Mouse (Mus musculus): ENCODE data around the gene Rps6kc1. TPM values are rescaled to one million over a fixed set of nuclear protein-coding genes. Genes with fewer than 3 reads are reported as not detected.

The Rps6kc1 gene
- polyA plus RNA-seq, 1 experiment from 2014 or later, result 4.9 TPM

DNA sequence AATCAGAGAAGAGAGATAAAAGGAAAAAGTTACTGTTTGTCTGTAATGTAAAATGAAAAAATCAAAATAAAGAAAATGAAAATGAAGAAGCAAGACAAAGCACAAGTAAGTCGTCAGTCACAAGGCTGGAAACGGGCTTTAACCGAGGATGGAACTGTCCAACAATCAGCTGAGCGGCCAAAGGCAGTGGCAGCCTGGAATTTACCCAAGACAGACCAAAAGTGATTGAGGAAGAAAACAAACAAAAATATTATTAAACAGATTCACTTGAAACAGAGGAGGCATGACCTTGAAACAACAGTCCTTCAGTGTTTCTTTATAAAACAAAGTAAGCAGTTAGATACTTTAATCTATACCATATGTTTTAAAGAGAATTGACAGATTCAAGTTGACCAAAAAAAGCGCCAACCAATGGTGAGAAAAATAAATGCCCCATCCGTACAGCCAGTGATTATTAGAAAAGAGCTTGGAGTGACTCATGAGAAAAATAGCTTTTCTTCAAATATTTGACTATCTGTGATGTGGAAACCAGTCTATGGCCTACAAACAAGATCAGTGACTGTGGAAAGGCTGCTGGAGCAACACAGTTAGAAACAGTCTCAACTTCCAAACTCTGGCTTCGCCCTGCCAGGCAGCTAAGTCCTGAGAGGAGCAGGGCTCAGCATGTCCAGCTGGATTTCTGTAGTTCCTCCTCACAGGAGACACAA is 77.2 kb downstream of the Rps6kc1 start:
- H3K4me2 ChIP-seq (ENCODE audit: low read depth, low read length), result no peak overlapping the region
- no peak for ATAC-seq (ENCODE audit: low read depth)
- no peaks in the 10 kb centered on the region for H3K9me3 ChIP-seq (replicated peaks; ENCODE audit: control insufficient read depth, low read length)
- H3K4me3 ChIP-seq (ENCODE audit: low read depth, low read length), result no peak overlapping the region
- H3K4me1 ChIP-seq (ENCODE audit: control insufficient read depth, low read depth, low read length), result peaks cover 3% of the 10 kb centered on the region; the same call in 1 of the 2 replicates
- WGBS (ENCODE audit: insufficient replicate concordance), result 70% methylated on average over 7 of the region's 7 CpGs
- H3K27me3 ChIP-seq (ENCODE audit: control insufficient read depth, insufficient read depth, low read depth, low read length), result no peaks in the 10 kb centered on the region
- H3K9ac ChIP-seq (ENCODE audit: low read depth, low read length), result no peak overlapping the region
- H3K36me3 ChIP-seq (ENCODE audit: control insufficient read depth, insufficient read depth), result no peaks in the 10 kb centered on the region
- peak overlapping the region; percentile 37; the same call in 1 of the 2 replicates for H3K27ac ChIP-seq (ENCODE audit: low read length)

DNA sequence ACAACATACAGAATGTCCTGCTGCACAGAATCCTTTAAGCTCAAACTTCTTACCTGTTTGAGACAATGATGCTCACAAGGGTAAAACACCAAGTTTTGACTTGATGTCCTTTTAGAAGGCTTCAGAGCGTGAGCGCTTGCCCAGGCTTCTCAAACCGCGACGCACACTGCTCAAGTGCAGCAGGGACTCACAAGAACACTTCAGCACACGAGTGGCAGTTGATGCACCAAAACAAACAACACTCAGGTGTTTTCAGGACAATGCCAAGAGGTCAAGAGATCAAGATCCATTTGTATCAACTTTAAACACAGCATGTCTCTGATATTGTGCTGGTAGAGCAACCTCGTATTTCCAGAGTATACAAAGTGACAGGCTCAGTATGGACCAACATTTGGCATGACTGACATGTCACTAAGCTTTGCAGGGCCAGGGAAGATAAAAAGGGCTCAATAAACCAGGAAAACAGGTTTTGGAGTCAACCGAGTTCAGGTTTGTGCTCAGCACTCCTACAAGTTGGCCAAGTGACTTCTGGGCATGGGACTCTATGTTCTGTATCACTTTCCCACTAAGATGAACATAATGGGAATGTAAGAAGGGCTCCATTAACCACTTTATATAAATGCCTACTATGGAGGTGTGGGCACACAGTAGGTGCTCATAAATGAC is 78.5 kb downstream of the Rps6kc1 start:
- Histone ChIP-seq H3K36me3 (ENCODE audit: control insufficient read depth, insufficient read depth) (no peaks in the 10 kb centered on the region), H3K4me1 (ENCODE audit: control insufficient read depth, low read depth, low read length) (peaks cover 3% of the 10 kb centered on the region; the same call in 1 of the 2 replicates), H3K4me2 (ENCODE audit: low read depth, low read length) (no peak overlapping the region), H3K27ac (ENCODE audit: low read length) (no peak overlapping the region; the same call in 1 of the 2 replicates), H3K4me3 (ENCODE audit: low read depth, low read length) (no peak overlapping the region), H3K9ac (ENCODE audit: low read depth, low read length) (no peak overlapping the region), H3K9me3 (replicated peaks; ENCODE audit: control insufficient read depth, low read length) (no peaks in the 10 kb centered on the region), H3K27me3 (ENCODE audit: control insufficient read depth, insufficient read depth, low read depth, low read length) (no peaks in the 10 kb centered on the region)
- 79% methylated on average over 8 of the region's 8 CpGs for WGBS (ENCODE audit: insufficient replicate concordance)
- no peak for ATAC-seq (ENCODE audit: low read depth)

DNA sequence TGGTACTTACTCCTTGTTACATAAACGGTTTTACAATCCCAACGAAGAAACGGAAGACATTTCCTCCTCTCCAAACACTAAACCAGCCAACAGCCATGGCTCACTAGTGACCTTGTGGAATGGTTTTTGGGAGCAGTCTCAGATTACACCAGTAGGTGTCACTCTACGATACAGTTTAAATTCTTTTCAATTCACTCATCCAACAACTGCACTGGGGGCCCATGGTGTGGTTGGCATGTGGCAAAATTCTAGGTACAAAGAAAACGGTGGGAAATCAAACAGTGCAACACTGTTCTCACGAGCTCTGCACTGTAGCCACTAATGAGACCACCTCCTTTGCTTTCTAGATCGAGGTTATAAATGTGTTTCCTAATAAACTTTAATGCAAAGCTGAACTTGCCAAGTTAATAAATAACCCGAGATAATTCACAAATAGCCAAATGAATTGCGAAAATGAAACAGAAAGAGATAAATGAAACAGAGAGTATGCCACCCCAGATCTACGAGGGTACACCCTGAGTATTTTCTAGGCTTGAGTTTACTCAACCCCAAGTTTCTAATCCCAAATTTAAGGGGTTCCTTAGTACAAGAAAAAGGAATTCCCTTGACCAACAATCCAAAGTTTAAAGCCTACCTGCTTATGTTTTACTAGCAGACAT is 79.6 kb downstream of the Rps6kc1 start:
- H3K4me2 ChIP-seq (ENCODE audit: low read depth, low read length), result no peak overlapping the region
- WGBS (ENCODE audit: insufficient replicate concordance), result 36% methylated on average over 10 of the region's 10 CpGs
- H3K4me3 ChIP-seq (ENCODE audit: low read depth, low read length), result no peak overlapping the region
- no peaks in the 10 kb centered on the region for H3K27me3 ChIP-seq (ENCODE audit: control insufficient read depth, insufficient read depth, low read depth, low read length)
- H3K9ac ChIP-seq (ENCODE audit: low read depth, low read length), result no peak overlapping the region
- 0 out of 2 replicates have a peak, but pooled peaks have one; percentile 17 for ATAC-seq (ENCODE audit: low read depth)
- H3K27ac ChIP-seq (ENCODE audit: low read length), result no peak overlapping the region
- peaks cover 3% of the 10 kb centered on the region; the same call in 1 of the 2 replicates for H3K4me1 ChIP-seq (ENCODE audit: control insufficient read depth, low read depth, low read length)
- no peaks in the 10 kb centered on the region for H3K9me3 ChIP-seq (replicated peaks; ENCODE audit: control insufficient read depth, low read length)
- H3K36me3 ChIP-seq (ENCODE audit: control insufficient read depth, insufficient read depth), result no peaks in the 10 kb centered on the region

DNA sequence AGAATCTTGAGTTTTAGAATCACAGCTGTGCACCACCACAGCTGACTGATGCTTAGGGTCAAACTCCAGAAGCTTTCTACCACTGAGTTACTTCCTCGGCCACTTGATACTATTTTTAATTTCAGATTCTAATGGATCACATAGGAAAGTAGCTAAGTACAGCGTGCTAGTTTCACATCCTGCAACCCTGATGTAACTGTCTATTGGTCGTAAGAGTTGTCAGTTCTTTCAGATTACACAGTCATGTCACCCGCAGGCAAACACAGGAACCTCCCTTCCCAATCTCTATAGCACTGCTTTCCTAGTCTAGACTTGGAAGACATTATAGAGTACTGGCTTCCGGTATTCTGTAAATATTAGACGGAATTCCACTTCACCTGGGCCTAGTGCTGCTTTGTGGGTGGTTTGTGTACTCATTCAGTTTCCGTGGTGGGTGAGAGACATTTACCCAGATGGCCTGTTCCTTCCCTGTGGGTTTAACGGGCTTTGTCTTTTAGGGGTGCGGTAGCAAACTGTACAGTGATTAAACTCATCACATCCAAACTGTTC is 85.0 kb downstream of the Rps6kc1 start:
- WGBS (ENCODE audit: insufficient replicate concordance), result 70% methylated on average over 9 of the region's 9 CpGs
- H3K4me1 ChIP-seq (ENCODE audit: control insufficient read depth, low read depth, low read length), result no peaks in the 10 kb centered on the region
- H3K9me3 ChIP-seq (replicated peaks; ENCODE audit: control insufficient read depth, low read length), result no peaks in the 10 kb centered on the region
- no peak overlapping the region for H3K4me3 ChIP-seq (ENCODE audit: low read depth, low read length)
- no peaks in the 10 kb centered on the region for H3K27me3 ChIP-seq (ENCODE audit: control insufficient read depth, insufficient read depth, low read depth, low read length)
- H3K36me3 ChIP-seq (ENCODE audit: control insufficient read depth, insufficient read depth), result no peaks in the 10 kb centered on the region
- H3K27ac ChIP-seq (ENCODE audit: low read length), result no peak overlapping the region
- no peak overlapping the region for H3K4me2 ChIP-seq (ENCODE audit: low read depth, low read length)
- H3K9ac ChIP-seq (ENCODE audit: low read depth, low read length), result no peak overlapping the region
- ATAC-seq (ENCODE audit: low read depth), result no peak

DNA sequence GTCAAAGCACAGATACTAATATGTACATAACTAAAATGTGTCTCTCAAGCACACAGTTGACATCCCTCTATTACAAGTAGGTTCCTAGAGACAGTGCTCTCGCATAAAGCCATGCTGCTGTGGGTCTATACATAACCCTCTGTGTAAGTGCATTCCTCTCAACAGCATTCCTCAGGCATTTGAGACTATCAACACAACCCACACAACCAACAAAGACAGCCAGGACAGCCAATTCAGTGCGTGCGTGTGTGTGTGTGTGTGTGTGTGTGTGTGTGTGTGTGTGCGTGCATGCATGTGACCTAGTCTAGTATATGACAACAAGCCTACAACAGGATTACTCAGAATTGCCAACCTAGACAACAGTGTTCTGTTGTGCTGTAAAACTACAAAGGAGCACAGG is 87.8 kb downstream of the Rps6kc1 start:
- Histone ChIP-seq H3K27ac (ENCODE audit: low read length) (no peak overlapping the region), H3K9me3 (replicated peaks; ENCODE audit: control insufficient read depth, low read length) (no peaks in the 10 kb centered on the region), H3K4me3 (ENCODE audit: low read depth, low read length) (no peak overlapping the region), H3K36me3 (ENCODE audit: control insufficient read depth, insufficient read depth) (no peaks in the 10 kb centered on the region), H3K27me3 (ENCODE audit: control insufficient read depth, insufficient read depth, low read depth, low read length) (no peaks in the 10 kb centered on the region), H3K9ac (ENCODE audit: low read depth, low read length) (no peak overlapping the region), H3K4me1 (ENCODE audit: control insufficient read depth, low read depth, low read length) (0 out of 2 replicates have a peak, but pooled peaks cover 2% of the 10 kb centered on the region), H3K4me2 (ENCODE audit: low read depth, low read length) (no peak overlapping the region)
- WGBS (ENCODE audit: insufficient replicate concordance), result 86% methylated on average over 4 of the region's 4 CpGs
- ATAC-seq (ENCODE audit: low read depth), result no peak

DNA sequence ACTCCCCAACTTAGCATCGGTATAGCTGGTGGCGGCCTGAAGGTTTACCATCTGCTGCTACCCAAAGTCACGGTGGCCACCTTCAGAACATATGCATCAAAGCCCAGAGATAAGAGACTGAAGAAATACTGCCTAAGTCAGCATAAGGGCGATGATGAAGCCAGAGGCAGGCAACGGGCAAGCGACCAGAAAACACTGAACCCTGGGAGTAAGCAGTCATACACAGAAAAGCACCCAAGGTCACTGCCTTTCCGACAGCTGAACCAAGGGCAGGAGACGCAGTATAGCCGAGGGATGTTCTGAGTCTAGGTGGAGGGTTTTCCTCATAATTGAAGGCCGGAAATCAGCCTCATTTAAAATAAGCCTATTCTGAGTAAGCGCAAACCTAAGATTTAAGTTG is 95.4 kb downstream of the Rps6kc1 start:
- H3K36me3 ChIP-seq (ENCODE audit: control insufficient read depth, insufficient read depth), result no peaks in the 10 kb centered on the region
- no peak overlapping the region for H3K4me2 ChIP-seq (ENCODE audit: low read depth, low read length)
- peaks cover 5% of the 10 kb centered on the region; the same call in 1 of the 2 replicates for H3K4me1 ChIP-seq (ENCODE audit: control insufficient read depth, low read depth, low read length)
- H3K27me3 ChIP-seq (ENCODE audit: control insufficient read depth, insufficient read depth, low read depth, low read length), result no peaks in the 10 kb centered on the region
- H3K9ac ChIP-seq (ENCODE audit: low read depth, low read length), result no peak overlapping the region
- WGBS (ENCODE audit: insufficient replicate concordance), result 71% methylated on average over 11 of the region's 11 CpGs
- ATAC-seq (ENCODE audit: low read depth), result no peak
- H3K4me3 ChIP-seq (ENCODE audit: low read depth, low read length), result no peak overlapping the region
- no peak overlapping the region for H3K27ac ChIP-seq (ENCODE audit: low read length)
- H3K9me3 ChIP-seq (replicated peaks; ENCODE audit: control insufficient read depth, low read length), result no peaks in the 10 kb centered on the region

DNA sequence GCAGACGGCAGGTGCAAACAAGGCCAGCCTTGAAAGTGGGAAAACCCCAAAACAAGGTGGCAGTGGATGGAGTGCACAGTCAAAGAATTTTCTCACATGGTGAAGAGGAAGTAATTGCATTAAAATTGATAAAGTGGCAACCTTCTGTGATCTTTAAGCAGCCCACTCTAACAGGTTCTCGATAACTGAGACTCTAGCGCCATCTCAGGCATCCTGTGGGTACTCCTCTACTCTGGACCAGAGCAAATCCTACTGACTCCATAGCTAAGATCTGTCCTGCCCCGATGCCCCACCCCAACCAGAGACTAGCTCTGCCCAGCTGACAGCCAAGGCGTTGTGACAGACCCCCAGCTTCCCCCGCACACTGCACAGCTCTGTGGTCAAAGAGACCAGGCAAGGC is 101.2 kb downstream of the Rps6kc1 start:
- Histone ChIP-seq H3K4me1 (ENCODE audit: control insufficient read depth, low read depth, low read length) (no peaks in the 10 kb centered on the region), H3K9me3 (replicated peaks; ENCODE audit: control insufficient read depth, low read length) (no peaks in the 10 kb centered on the region), H3K36me3 (ENCODE audit: control insufficient read depth, insufficient read depth) (no peaks in the 10 kb centered on the region), H3K4me2 (ENCODE audit: low read depth, low read length) (no peak overlapping the region), H3K9ac (ENCODE audit: low read depth, low read length) (no peak overlapping the region), H3K27me3 (ENCODE audit: control insufficient read depth, insufficient read depth, low read depth, low read length) (no peaks in the 10 kb centered on the region), H3K4me3 (ENCODE audit: low read depth, low read length) (no peak overlapping the region), H3K27ac (ENCODE audit: low read length) (no peak overlapping the region)
- no peak for ATAC-seq (ENCODE audit: low read depth)
- 61% methylated on average over 6 of the region's 6 CpGs for WGBS (ENCODE audit: insufficient replicate concordance)

DNA sequence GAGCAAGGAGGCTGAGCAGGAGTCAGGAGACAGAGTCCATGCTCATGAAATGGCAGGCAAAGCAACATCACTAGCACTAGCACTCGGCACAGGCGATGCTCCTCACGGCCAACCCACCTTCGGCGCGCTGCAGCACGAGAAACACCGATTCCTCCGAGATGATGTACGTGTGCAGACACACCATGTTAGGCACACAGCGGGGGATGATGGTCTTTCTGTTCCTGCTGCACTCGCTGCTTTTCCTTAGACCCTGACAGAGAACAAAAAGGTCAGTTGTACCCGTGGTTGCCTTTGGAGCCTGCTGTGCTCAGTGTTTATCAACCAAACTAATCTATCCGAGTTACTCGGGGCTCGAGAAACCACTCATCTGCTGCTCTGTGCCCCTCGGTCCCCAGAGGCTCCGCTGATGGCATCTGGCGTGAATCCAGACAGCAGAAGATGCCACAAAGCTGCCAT is 102.8 kb downstream of the Rps6kc1 start:
- 71% methylated on average over 19 of the region's 19 CpGs for WGBS (ENCODE audit: insufficient replicate concordance)

More for the DNA sequence above, 102.8 kb downstream of the Rps6kc1 start:
- no peak for ATAC-seq (ENCODE audit: low read depth)
- H3K27ac ChIP-seq (ENCODE audit: low read length), result no peak overlapping the region
- H3K9me3 ChIP-seq (replicated peaks; ENCODE audit: control insufficient read depth, low read length), result no peaks in the 10 kb centered on the region
- no peaks in the 10 kb centered on the region for H3K4me1 ChIP-seq (ENCODE audit: control insufficient read depth, low read depth, low read length)
- H3K36me3 ChIP-seq (ENCODE audit: control insufficient read depth, insufficient read depth), result no peaks in the 10 kb centered on the region
- H3K27me3 ChIP-seq (ENCODE audit: control insufficient read depth, insufficient read depth, low read depth, low read length), result no peaks in the 10 kb centered on the region
- no peak overlapping the region for H3K4me2 ChIP-seq (ENCODE audit: low read depth, low read length)
- no peak overlapping the region for H3K9ac ChIP-seq (ENCODE audit: low read depth, low read length)
- no peak overlapping the region for H3K4me3 ChIP-seq (ENCODE audit: low read depth, low read length)
